Mouse (Mus musculus): Measurements from ENCODE around the gene A830005F24Rik. TPM values are rescaled to one million over a fixed set of nuclear protein-coding genes. Genes with fewer than 3 reads are reported as not detected.
"Not testable (repeated sequence)": the region's sequence is repeated elsewhere in the genome, so short reads cannot be mapped to it uniquely, and the experiment has no call there.

The A830005F24Rik gene
- total and polyA plus RNA-seq, 3 experiments = 0.70 to 0.73 TPM; not detected in 1

GRCm38 (mm10) chr13:48508661-48509060 is 4.7 kb upstream of the A830005F24Rik start:
- H3K79me2 ChIP-seq (ENCODE audit: control insufficient read depth, insufficient read depth, low read length, poor library complexity) = peaks cover 13% of the 10 kb centered on the region
- no peak overlapping the region for H3K9ac ChIP-seq (ENCODE audit: control insufficient read depth, low read depth, low read length, poor library complexity, severe bottlenecking)
- H3K4me3 ChIP-seq (ENCODE audit: control insufficient read depth in 1 of 2, insufficient read depth in 1 of 2, low read depth in 2 of 2, low read length in 2 of 2) = no peak overlapping the region
- peaks cover 2 to 10% of the 10 kb centered on the region in 2 experiments; a peak in 3 of 4 replicates for H3K4me1 ChIP-seq (ENCODE audit: control insufficient read depth in 1 of 2, insufficient read depth in 2 of 2, low read length in 2 of 2)
- H3K27ac ChIP-seq (ENCODE audit: control insufficient read depth, low read depth, low read length) = no peak overlapping the region
- TF ChIP-seq POLR2A (IDR thresholded peaks at IDR 0.05; ENCODE audit: control insufficient read depth in 1 of 2, insufficient read depth in 1 of 2, low read depth in 1 of 2, low read length in 2 of 2, poor library complexity in 1 of 2) = no peak
- no peak for TF ChIP-seq CHD1 (IDR thresholded peaks at IDR 0.05; ENCODE audit: low read depth, low read length)
- TF ChIP-seq JUND (IDR thresholded peaks at IDR 0.05; ENCODE audit: low read depth, low read length) = no peak
- no peak for TF ChIP-seq ZNF384 (IDR thresholded peaks at IDR 0.05; ENCODE audit: low read depth, low read length)
- TF ChIP-seq CTCF (IDR thresholded peaks at IDR 0.05 in 2 of 3, conservative IDR thresholded peaks at IDR 0.05 in 1 of 3; ENCODE audit: control insufficient read depth in 1 of 3, insufficient read depth in 1 of 3, low read depth in 2 of 3, low read length in 3 of 3, poor library complexity in 1 of 3, severe bottlenecking in 1 of 3) = no peak
- no peak for TF ChIP-seq ZKSCAN1 (IDR thresholded peaks at IDR 0.05; ENCODE audit: low read depth, low read length)
- TF ChIP-seq MAX (IDR thresholded peaks at IDR 0.05; ENCODE audit: low read length) = no peak
- no peak for TF ChIP-seq ETS1 (IDR thresholded peaks at IDR 0.05; ENCODE audit: low read depth, low read length)
- TF ChIP-seq MAZ (IDR thresholded peaks at IDR 0.05; ENCODE audit: low read depth, low read length) = no peak
- TF ChIP-seq CHD2 (IDR thresholded peaks at IDR 0.05; ENCODE audit: low read length) = no peak
- no peak for TF ChIP-seq POLR2AphosphoS2 (IDR thresholded peaks at IDR 0.05; ENCODE audit: low read length)
- no peak for TF ChIP-seq UBTF (IDR thresholded peaks at IDR 0.05; ENCODE audit: borderline replicate concordance, insufficient read depth, low read depth, low read length)
- TF ChIP-seq E2F4 (IDR thresholded peaks at IDR 0.05; ENCODE audit: borderline replicate concordance, low read depth, low read length) = no peak
- no peak for TF ChIP-seq USF1 (IDR thresholded peaks at IDR 0.05; ENCODE audit: low read depth, low read length)
- no peak for TF ChIP-seq EP300 (IDR thresholded peaks at IDR 0.05; ENCODE audit: low read depth in 1 of 2, low read length in 2 of 2)
- TF ChIP-seq TCF12 (IDR thresholded peaks at IDR 0.05; ENCODE audit: low read depth, low read length) = no peak
- TF ChIP-seq MYB (IDR thresholded peaks at IDR 0.05; ENCODE audit: low read depth, low read length) = no peak
- TF ChIP-seq ELF1 (IDR thresholded peaks at IDR 0.05; ENCODE audit: low read depth, low read length) = no peak
- TF ChIP-seq ZC3H11A (IDR thresholded peaks at IDR 0.05; ENCODE audit: low read depth, low read length) = no peak
- TF ChIP-seq MXI1 (IDR thresholded peaks at IDR 0.05; ENCODE audit: low read depth, low read length) = no peak
- DNase-seq (ENCODE audit: low read depth, low spot score) = no peak
- H3K36me3 ChIP-seq (ENCODE audit: control insufficient read depth in 1 of 2, insufficient read depth in 2 of 2, low read length in 2 of 2) = peaks cover 3 to 10% of the 10 kb centered on the region in 2 experiments; a peak in 3 of 4 replicates
- H3K9me3 ChIP-seq (replicated peaks; ENCODE audit: insufficient read depth, low read length) = no peaks in the 10 kb centered on the region
- H3K27me3 ChIP-seq (ENCODE audit: control insufficient read depth in 1 of 2, insufficient read depth in 2 of 2, low read length in 2 of 2) = no peaks in the 10 kb centered on the region

DNA sequence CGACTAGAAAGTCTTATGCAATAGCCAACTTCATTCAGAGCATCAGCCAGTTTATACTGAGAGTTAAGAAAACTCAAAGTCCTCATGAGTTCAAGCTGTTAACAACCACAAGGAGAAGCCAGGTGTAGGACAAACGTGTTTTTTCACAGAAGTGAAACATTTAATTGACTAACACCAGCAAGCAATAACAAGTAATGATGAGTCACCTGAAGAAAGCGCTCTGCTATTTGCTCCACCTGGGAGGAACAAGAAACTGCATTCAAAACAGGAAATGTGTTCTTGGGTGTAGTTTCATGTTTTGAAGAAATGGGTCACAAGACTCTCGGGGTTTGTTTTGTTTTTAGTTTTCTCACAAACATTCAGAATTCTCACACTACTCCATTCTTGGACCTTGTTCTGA is 2.5 kb downstream of the A830005F24Rik start:
- no peak overlapping the region for H3K9ac ChIP-seq (ENCODE audit: control insufficient read depth, low read depth, low read length, poor library complexity, severe bottlenecking)
- TF ChIP-seq CHD2 (IDR thresholded peaks at IDR 0.05; ENCODE audit: low read length) (no peak), POLR2A (IDR thresholded peaks at IDR 0.05; ENCODE audit: control insufficient read depth in 1 of 2, insufficient read depth in 1 of 2, low read depth in 1 of 2, low read length in 2 of 2, poor library complexity in 1 of 2) (no peak), HCFC1 (IDR thresholded peaks at IDR 0.05; ENCODE audit: low read depth, low read length) (no peak)
- H3K27ac ChIP-seq (ENCODE audit: control insufficient read depth, low read depth, low read length) = no peak overlapping the region
- no peak overlapping the region for H3K4me3 ChIP-seq (ENCODE audit: control insufficient read depth in 1 of 2, insufficient read depth in 1 of 2, low read depth in 2 of 2, low read length in 2 of 2)
- H3K27me3 ChIP-seq (ENCODE audit: control insufficient read depth in 1 of 2, insufficient read depth in 2 of 2, low read length in 2 of 2) = no peaks in the 10 kb centered on the region
- peaks cover 0 to 3% of the 10 kb centered on the region in 2 experiments; a peak in 1 of 4 replicates for H3K36me3 ChIP-seq (ENCODE audit: control insufficient read depth in 1 of 2, insufficient read depth in 2 of 2, low read length in 2 of 2)
- no peaks in the 10 kb centered on the region for H3K9me3 ChIP-seq (replicated peaks; ENCODE audit: insufficient read depth, low read length)
- peaks cover 4 to 10% of the 10 kb centered on the region in 2 experiments for H3K4me1 ChIP-seq (ENCODE audit: control insufficient read depth in 1 of 2, insufficient read depth in 2 of 2, low read length in 2 of 2)
- DNase-seq (ENCODE audit: low read depth, low spot score) = no peak
- peaks cover 9% of the 10 kb centered on the region for H3K79me2 ChIP-seq (ENCODE audit: control insufficient read depth, insufficient read depth, low read length, poor library complexity)

- not testable (repeated sequence) for H3K4me3 ChIP-seq (ENCODE audit: control insufficient read depth in 1 of 2, insufficient read depth in 1 of 2, low read depth in 2 of 2, low read length in 2 of 2); DNase-seq (ENCODE audit: low read depth, low spot score); H3K79me2 ChIP-seq (ENCODE audit: control insufficient read depth, insufficient read depth, low read length, poor library complexity); H3K9ac ChIP-seq (ENCODE audit: control insufficient read depth, low read depth, low read length, poor library complexity, severe bottlenecking); H3K27ac ChIP-seq (ENCODE audit: control insufficient read depth, low read depth, low read length); H3K27me3 ChIP-seq (ENCODE audit: control insufficient read depth in 1 of 2, insufficient read depth in 2 of 2, low read length in 2 of 2); H3K36me3 ChIP-seq (ENCODE audit: control insufficient read depth in 1 of 2, insufficient read depth in 2 of 2, low read length in 2 of 2); H3K4me1 ChIP-seq (ENCODE audit: control insufficient read depth in 1 of 2, insufficient read depth in 2 of 2, low read length in 2 of 2); H3K9me3 ChIP-seq (replicated peaks; ENCODE audit: insufficient read depth, low read length)
Measured at GRCm38 (mm10) chr13:48519122-48519521, 5.8 kb downstream of the A830005F24Rik start.

Data from MEL (cell line).